Mouse (Mus musculus): ENCODE data around the gene Nkx1-2. TPM values are rescaled to one million over a fixed set of nuclear protein-coding genes. Genes with fewer than 3 reads are reported as not detected.
A peak's percentile ranks its signal among the peaks of the same experiment; 100 is the strongest.

Gene Nkx1-2
- not detected in 2 replicates for polyA plus RNA-seq (2015; fragmentation: Nextera tagmentation; extraction: Ambion mirVana)

GRCm38 (mm10) chr7:132599071-132599975 lies at the start of gene Nkx1-2:
Nkx1-2 (minus strand) TSS chr7:132599637.
- peak within 1 kb of the TSS; percentile 59 for H3K4me3 ChIP-seq (replicated peaks)
- no peak within 1 kb of the TSS for H3K27ac ChIP-seq
- ATAC-seq (ENCODE audit: low read depth) (no peak), DNase-seq (no peak)
- H3K9me3 ChIP-seq (replicated peaks) = no peaks in the 10 kb centered on the region
- peak within 1 kb of the TSS; percentile 50 for H3K4me2 ChIP-seq
- WGBS (ENCODE audit: insufficient replicate concordance) = 2% methylated on average over 51 of the region's 52 CpGs
- no peaks in the 10 kb centered on the region for H3K36me3 ChIP-seq
- no peak within 1 kb of the TSS for H3K9ac ChIP-seq
- peaks cover 59% of the 10 kb centered on the region for H3K4me1 ChIP-seq (replicated peaks)
- H3K27me3 ChIP-seq = peaks cover 92% of the 10 kb centered on the region

GRCm38 (mm10) chr7:132646514-132646913 lies 47.1 kb upstream of the Nkx1-2 start:
- Histone ChIP-seq H3K27me3 (no peaks in the 10 kb centered on the region), H3K9me3 (replicated peaks) (no peaks in the 10 kb centered on the region), H3K36me3 (no peaks in the 10 kb centered on the region), H3K4me1 (replicated peaks) (no peaks in the 10 kb centered on the region), H3K4me3 (replicated peaks) (no peak overlapping the region), H3K27ac (no peak overlapping the region), H3K4me2 (no peak overlapping the region), H3K9ac (no peak overlapping the region)
- ATAC-seq (ENCODE audit: low read depth) (no peak), DNase-seq (no peak)
- WGBS (ENCODE audit: insufficient replicate concordance) = 86% methylated on average over 1 of the region's 1 CpGs

GRCm38 (mm10) chr7:132644605-132645279 lies 45.3 kb upstream of the Nkx1-2 start:
- Histone ChIP-seq H3K27ac (no peak overlapping the region), H3K9ac (no peak overlapping the region)

GRCm38 (mm10) chr7:132641606-132642005 lies 42.2 kb upstream of the Nkx1-2 start:
- no peaks in the 10 kb centered on the region for H3K27me3 ChIP-seq
- no peak overlapping the region for H3K4me3 ChIP-seq (replicated peaks)
- H3K9ac ChIP-seq = no peak overlapping the region
- no peaks in the 10 kb centered on the region for H3K9me3 ChIP-seq (replicated peaks)
- H3K4me1 ChIP-seq (replicated peaks) = no peaks in the 10 kb centered on the region
- no peak overlapping the region for H3K4me2 ChIP-seq
- H3K27ac ChIP-seq = no peak overlapping the region
- DNase-seq (no peak), ATAC-seq (ENCODE audit: low read depth) (no peak)
- 79% methylated on average over 1 of the region's 1 CpGs for WGBS (ENCODE audit: insufficient replicate concordance)
- H3K36me3 ChIP-seq = no peaks in the 10 kb centered on the region

More at GRCm38 (mm10) chr7:132644605-132645279, 45.3 kb upstream of the Nkx1-2 start:
- no peak for ATAC-seq (ENCODE audit: low read depth)
- Histone ChIP-seq H3K4me2 (no peak overlapping the region), H3K36me3 (no peaks in the 10 kb centered on the region), H3K4me3 (replicated peaks) (no peak overlapping the region), H3K4me1 (replicated peaks) (no peaks in the 10 kb centered on the region), H3K27me3 (no peaks in the 10 kb centered on the region), H3K9me3 (replicated peaks) (no peaks in the 10 kb centered on the region)
- WGBS (ENCODE audit: insufficient replicate concordance) = 71% methylated on average over 11 of the region's 11 CpGs
- no peak for DNase-seq

GRCm38 (mm10) chr7:132640946-132641345 lies 41.5 kb upstream of the Nkx1-2 start:
- ATAC-seq (ENCODE audit: low read depth) (no peak), DNase-seq (no peak)
- Histone ChIP-seq H3K4me1 (replicated peaks) (no peaks in the 10 kb centered on the region), H3K9me3 (replicated peaks) (no peaks in the 10 kb centered on the region), H3K9ac (no peak overlapping the region), H3K36me3 (no peaks in the 10 kb centered on the region), H3K4me2 (no peak overlapping the region), H3K4me3 (replicated peaks) (no peak overlapping the region), H3K27ac (no peak overlapping the region), H3K27me3 (no peaks in the 10 kb centered on the region)
- 58% methylated on average over 9 of the region's 9 CpGs for WGBS (ENCODE audit: insufficient replicate concordance)

- DNase-seq = peak; percentile 14
- H3K4me1 ChIP-seq (replicated peaks) = no peaks in the 10 kb centered on the region
- 58% methylated on average over 12 of the region's 12 CpGs for WGBS (ENCODE audit: insufficient replicate concordance)
- no peaks in the 10 kb centered on the region for H3K36me3 ChIP-seq
- no peaks in the 10 kb centered on the region for H3K27me3 ChIP-seq
- no peak overlapping the region for H3K4me2 ChIP-seq
- no peak overlapping the region for H3K4me3 ChIP-seq (replicated peaks)
- ATAC-seq (ENCODE audit: low read depth) = peak; percentile 62; the same call in 1 of the 2 replicates
- no peak overlapping the region for H3K9ac ChIP-seq
- H3K9me3 ChIP-seq (replicated peaks) = no peaks in the 10 kb centered on the region
- no peak overlapping the region for H3K27ac ChIP-seq
Measured at GRCm38 (mm10) chr7:132638446-132639087, 39.1 kb upstream of the Nkx1-2 start.

- no peak overlapping the region for H3K9ac ChIP-seq
- no peaks in the 10 kb centered on the region for H3K4me1 ChIP-seq (replicated peaks)
- DNase-seq = no peak
- H3K9me3 ChIP-seq (replicated peaks) = no peaks in the 10 kb centered on the region
- no peak overlapping the region for H3K4me3 ChIP-seq (replicated peaks)
- no peak overlapping the region for H3K4me2 ChIP-seq
- no peak for ATAC-seq (ENCODE audit: low read depth)
- no peaks in the 10 kb centered on the region for H3K27me3 ChIP-seq
- WGBS (ENCODE audit: insufficient replicate concordance) = 61% methylated on average over 12 of the region's 12 CpGs
- no peaks in the 10 kb centered on the region for H3K36me3 ChIP-seq
- no peak overlapping the region for H3K27ac ChIP-seq
Measured at GRCm38 (mm10) chr7:132637292-132637691, 37.9 kb upstream of the Nkx1-2 start.

GRCm38 (mm10) chr7:132631313-132631712 lies 31.9 kb upstream of the Nkx1-2 start:
- ATAC-seq (ENCODE audit: low read depth) (no peak), DNase-seq (no peak)
- Histone ChIP-seq H3K4me3 (replicated peaks) (no peak overlapping the region), H3K9me3 (replicated peaks) (no peaks in the 10 kb centered on the region), H3K9ac (no peak overlapping the region), H3K4me2 (no peak overlapping the region), H3K36me3 (no peaks in the 10 kb centered on the region), H3K27me3 (no peaks in the 10 kb centered on the region), H3K4me1 (replicated peaks) (no peaks in the 10 kb centered on the region), H3K27ac (no peak overlapping the region)
- 74% methylated on average over 11 of the region's 11 CpGs for WGBS (ENCODE audit: insufficient replicate concordance)

- H3K4me1 ChIP-seq (replicated peaks) = no peaks in the 10 kb centered on the region
- no peak overlapping the region for H3K4me2 ChIP-seq
- no peaks in the 10 kb centered on the region for H3K9me3 ChIP-seq (replicated peaks)
- H3K4me3 ChIP-seq (replicated peaks) = no peak overlapping the region
- ATAC-seq (ENCODE audit: low read depth) (no peak), DNase-seq (no peak)
- H3K27ac ChIP-seq = no peak overlapping the region
- no peaks in the 10 kb centered on the region for H3K27me3 ChIP-seq
- H3K9ac ChIP-seq = no peak overlapping the region
- no peaks in the 10 kb centered on the region for H3K36me3 ChIP-seq
- WGBS (ENCODE audit: insufficient replicate concordance) = 64% methylated on average over 3 of the region's 3 CpGs
Measured at GRCm38 (mm10) chr7:132627448-132627847, 28.0 kb upstream of the Nkx1-2 start.

- Histone ChIP-seq H3K4me2 (no peak overlapping the region), H3K4me1 (replicated peaks) (no peaks in the 10 kb centered on the region), H3K27ac (no peak overlapping the region), H3K9ac (no peak overlapping the region), H3K4me3 (replicated peaks) (no peak overlapping the region), H3K36me3 (no peaks in the 10 kb centered on the region), H3K27me3 (no peaks in the 10 kb centered on the region), H3K9me3 (replicated peaks) (no peaks in the 10 kb centered on the region)
- DNase-seq = no peak
- WGBS (ENCODE audit: insufficient replicate concordance) = 53% methylated on average over 4 of the region's 4 CpGs
- ATAC-seq (ENCODE audit: low read depth) = no peak
Measured at GRCm38 (mm10) chr7:132626174-132626573, 26.7 kb upstream of the Nkx1-2 start.

- 67% methylated on average over 10 of the region's 10 CpGs for WGBS (ENCODE audit: insufficient replicate concordance)
- no peak for DNase-seq
Measured at GRCm38 (mm10) chr7:132624161-132624560, 24.7 kb upstream of the Nkx1-2 start.

More at GRCm38 (mm10) chr7:132624161-132624560, 24.7 kb upstream of the Nkx1-2 start:
- Histone ChIP-seq H3K27me3 (no peaks in the 10 kb centered on the region), H3K4me1 (replicated peaks) (no peaks in the 10 kb centered on the region), H3K27ac (no peak overlapping the region), H3K36me3 (no peaks in the 10 kb centered on the region), H3K4me2 (no peak overlapping the region), H3K9me3 (replicated peaks) (no peaks in the 10 kb centered on the region), H3K4me3 (replicated peaks) (no peak overlapping the region), H3K9ac (no peak overlapping the region)
- ATAC-seq (ENCODE audit: low read depth) = no peak

Data from liver, embryonic 13.5 days (tissue).